Mouse (Mus musculus) regulatory T cell (primary cell): Measurements from ENCODE around the gene Taf4.

ENCODE experiments used
- in situ Hi-C: fragments of 300-600 bp; cut with MboI, MseI; formaldehyde crosslinking; loops from one replicate; pipeline ENCODE4 v1.15.1; 2025; ENCODE audit warnings: high pct_unique_total_duplicates

Gene Taf4

GRCm38 (mm10) chr2:179976628-179977343 lies at the start of gene Taf4:
Taf4 (minus strand) TSS chr2:179976646.
- in situ Hi-C loops = loop anchor here (10.0 kb wide), 1 partner anchor 48 kb away; the partner anchor contains the start of gene Lsm14b

GRCm38 (mm10) chr2:180025861-180026200 lies 49.4 kb upstream of the Taf4 start:
- in situ Hi-C loops = loop anchor here (10.0 kb wide), 1 partner anchor 51 kb away; the partner anchor contains the start of gene Taf4

GRCm38 (mm10) chr2:180025135-180025860 lies 48.9 kb upstream of the Taf4 start:
- in situ Hi-C loops = loop anchor here (10.0 kb wide), 1 partner anchor 50 kb away; the partner anchor contains the start of gene Taf4

GRCm38 (mm10) chr2:180024401-180025098 lies 48.1 kb upstream of the Taf4 start, which contains the start of gene Lsm14b:
Lsm14b (plus strand) TSS chr2:180024987.
- in situ Hi-C loops = loop anchor here (10.0 kb wide), 1 partner anchor 50 kb away; the partner anchor contains the start of gene Taf4

- in situ Hi-C loops = loop anchor here (10.0 kb wide), 1 partner anchor 48 kb away; the partner anchor contains the start of gene Taf4
Observed at GRCm38 (mm10) chr2:180022751-180023150, 46.3 kb upstream of the Taf4 start.

- in situ Hi-C loops = loop anchor here (10.0 kb wide), 1 partner anchor 46 kb away; the partner anchor contains the start of gene Taf4
Observed at GRCm38 (mm10) chr2:180020919-180021318, 44.5 kb upstream of the Taf4 start.

- in situ Hi-C loops = loop anchor here (10.0 kb wide), 1 partner anchor 45 kb away; the partner anchor contains the start of gene Taf4
Observed at GRCm38 (mm10) chr2:180020091-180020661, 43.7 kb upstream of the Taf4 start.

DNA sequence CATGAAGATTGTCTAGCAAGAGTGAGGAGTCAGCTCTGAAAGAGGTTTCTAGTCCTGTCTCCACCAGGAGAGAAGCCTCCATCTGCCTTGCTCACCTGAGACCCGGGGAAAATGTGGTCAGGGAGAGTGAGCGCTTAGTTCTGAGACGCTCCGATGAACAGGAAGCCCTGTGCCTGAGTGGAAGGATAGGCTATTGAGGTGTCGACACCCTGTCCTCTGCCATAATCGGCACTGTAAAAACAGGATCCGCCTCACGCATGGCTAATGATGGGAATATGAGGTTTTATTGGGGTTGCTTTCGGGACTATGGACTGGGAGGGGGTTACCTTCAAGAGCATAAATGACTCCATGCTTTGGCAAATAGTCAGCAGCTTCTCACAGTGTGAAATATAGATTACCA lies 42.1 kb upstream of the Taf4 start:
- in situ Hi-C loops = no loop called here

DNA sequence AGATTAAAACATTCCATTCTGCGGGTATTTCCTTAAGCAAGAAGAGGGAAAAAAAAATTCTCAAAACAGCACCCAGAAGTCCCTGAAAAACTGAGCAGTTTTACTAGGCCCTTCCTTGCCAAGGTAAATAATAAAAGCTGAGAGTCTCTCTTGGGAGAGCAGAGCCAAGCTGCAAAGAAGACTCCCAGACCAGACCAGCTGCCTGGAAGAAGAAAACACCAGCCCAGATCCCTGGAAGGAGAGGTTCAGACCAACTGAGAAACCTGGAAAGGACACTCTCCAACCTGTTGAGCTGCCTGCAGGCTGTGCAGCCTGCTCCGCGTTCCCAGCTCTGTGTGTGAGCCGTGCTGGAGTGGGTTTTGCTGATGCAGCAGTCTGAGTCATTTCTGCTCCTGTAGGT lies 41.2 kb upstream of the Taf4 start:
- in situ Hi-C loops = no loop called here

DNA sequence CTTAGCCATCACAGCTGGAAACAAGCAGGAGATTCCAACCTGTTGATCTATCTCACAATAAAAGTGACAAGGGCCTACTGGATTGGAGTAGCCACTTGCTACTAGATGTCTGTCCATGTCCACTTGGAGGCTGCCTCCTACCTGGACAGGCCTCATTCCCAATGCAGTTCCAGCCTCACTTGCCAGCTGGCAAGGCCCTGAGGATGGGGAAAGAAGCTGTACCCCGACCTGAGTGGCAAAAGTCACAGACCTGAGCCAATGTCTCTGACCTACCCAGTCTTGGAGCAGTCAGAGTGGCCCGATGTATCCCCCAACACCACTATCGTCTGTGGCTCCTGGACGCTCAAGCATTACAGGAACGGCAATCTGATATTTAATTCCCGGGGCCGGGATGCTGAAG lies 37.2 kb upstream of the Taf4 start:
- in situ Hi-C loops = no loop called here

GRCm38 (mm10) chr2:180011370-180011769 lies 34.9 kb upstream of the Taf4 start:
- in situ Hi-C loops = no loop called here

GRCm38 (mm10) chr2:180010686-180011085 lies 34.2 kb upstream of the Taf4 start:
- in situ Hi-C loops = no loop called here

DNA sequence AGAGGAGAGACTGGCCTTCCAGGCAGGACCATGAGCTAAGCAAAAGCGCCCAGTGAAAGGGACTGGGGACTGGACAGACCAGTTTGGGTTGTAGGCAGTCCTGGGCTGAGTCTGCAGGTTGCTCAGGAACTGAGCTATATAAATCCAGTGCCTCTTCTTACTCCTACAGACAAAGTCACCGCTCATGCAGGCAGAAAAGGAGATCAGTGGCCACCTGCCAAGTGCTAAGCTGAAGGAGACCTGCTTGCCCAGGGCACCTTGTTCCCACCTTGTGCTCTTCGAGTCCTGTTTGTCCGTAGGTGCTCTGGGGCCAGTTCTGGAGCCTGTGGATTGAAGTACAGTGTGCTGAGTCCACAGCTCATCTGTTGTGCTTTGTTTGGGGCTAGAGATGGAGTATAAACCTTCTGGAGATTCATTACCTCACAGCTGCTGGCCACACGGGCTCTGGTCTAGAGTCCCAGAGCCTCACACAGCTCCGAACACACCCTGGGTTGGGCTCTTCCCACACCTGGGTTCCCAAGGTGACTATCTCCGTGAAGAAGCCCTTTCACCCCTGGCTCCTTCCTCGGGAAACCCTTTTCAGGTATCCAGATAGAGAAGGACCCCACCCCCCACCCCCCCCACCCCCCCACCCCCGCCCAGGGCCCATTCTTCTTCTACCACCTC lies 30.0 kb upstream of the Taf4 start:
- in situ Hi-C loops = no loop called here

GRCm38 (mm10) chr2:180005656-180006351 lies 29.4 kb upstream of the Taf4 start:
- in situ Hi-C loops = no loop called here

- in situ Hi-C loops = no loop called here
Observed at GRCm38 (mm10) chr2:180001635-180002034, 25.2 kb upstream of the Taf4 start.

DNA sequence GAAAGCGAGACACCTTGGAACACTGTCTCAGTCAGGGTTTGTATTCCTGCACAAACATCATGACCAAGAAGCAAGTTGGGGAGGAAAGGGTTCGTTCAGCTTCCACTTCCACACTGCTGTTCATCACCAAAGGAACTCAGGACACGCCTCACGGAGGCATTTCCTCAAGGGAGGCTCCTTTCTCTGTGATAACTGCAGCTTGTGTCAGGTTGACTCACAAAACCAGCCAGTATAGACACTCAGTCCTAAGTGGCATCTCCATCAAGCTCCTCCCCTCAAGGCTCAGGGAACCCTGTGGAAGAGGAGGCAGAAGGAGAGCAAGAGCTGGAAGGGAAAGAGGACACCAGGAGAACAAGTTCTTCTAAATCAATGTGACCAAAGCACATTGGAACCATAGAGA lies 22.0 kb upstream of the Taf4 start:
- in situ Hi-C loops = no loop called here

DNA sequence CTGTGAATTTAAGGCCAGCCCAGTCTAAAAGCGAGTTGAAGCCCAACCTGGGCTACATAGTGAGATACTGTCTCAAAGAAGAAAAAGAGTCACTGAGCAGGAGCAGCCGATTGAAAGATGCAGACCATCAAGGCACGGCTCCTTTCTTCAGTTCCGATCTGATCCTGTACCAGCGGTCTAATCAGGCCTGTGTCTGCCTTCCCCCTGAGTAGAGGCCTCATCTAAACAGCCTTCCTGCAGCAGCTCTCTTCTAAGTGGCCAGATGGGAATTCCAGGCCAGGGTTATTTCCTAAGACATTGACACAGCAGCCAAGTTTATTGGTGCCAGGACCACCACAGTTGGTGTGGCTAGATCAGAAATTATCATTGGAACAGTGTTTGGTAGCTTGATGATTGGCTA lies 16.6 kb upstream of the Taf4 start:
- in situ Hi-C loops = no loop called here

DNA sequence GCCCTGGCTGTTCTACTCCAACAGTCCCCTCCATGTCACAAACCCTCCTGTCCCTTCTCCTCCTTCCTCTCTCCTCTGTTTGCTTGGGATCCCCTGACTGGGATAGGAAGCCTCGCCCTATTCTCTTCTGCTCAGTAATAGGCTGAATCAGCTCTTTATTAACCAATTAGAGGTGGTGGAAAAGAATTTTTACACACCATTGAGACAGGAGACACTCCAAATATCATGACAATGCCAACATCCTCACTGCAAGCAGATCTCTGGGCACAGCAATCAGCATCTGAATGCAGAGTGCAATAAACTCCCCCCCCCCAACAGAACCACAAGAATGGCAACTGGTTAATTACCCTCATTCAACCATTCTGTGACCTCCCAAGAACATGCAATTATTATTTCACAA lies 12.7 kb upstream of the Taf4 start:
- in situ Hi-C loops = no loop called here

GRCm38 (mm10) chr2:179986437-179987022 lies 10.1 kb upstream of the Taf4 start:
- in situ Hi-C loops = no loop called here

GRCm38 (mm10) chr2:179985695-179986094 lies 9.2 kb upstream of the Taf4 start:
- in situ Hi-C loops = no loop called here
